Mouse (Mus musculus): ENCODE results near the gene Large1. TPM values are rescaled to one million over a fixed set of nuclear protein-coding genes. Genes with fewer than 3 reads are reported as not detected.

The Large1 gene
- total and polyA plus RNA-seq, 3 experiments, result not detected

GRCm38 (mm10) chr8:73342761-73343395 is 10.5 kb downstream of the Large1 start:
- Histone ChIP-seq H3K27me3 (ENCODE audit: control insufficient read depth in 1 of 2, insufficient read depth in 2 of 2, low read length in 2 of 2) (no peaks in the 10 kb centered on the region), H3K36me3 (ENCODE audit: control insufficient read depth in 1 of 2, insufficient read depth in 2 of 2, low read length in 2 of 2) (no peaks in the 10 kb centered on the region), H3K27ac (ENCODE audit: control insufficient read depth, low read depth, low read length) (no peak overlapping the region), H3K4me3 (ENCODE audit: control insufficient read depth in 1 of 2, insufficient read depth in 1 of 2, low read depth in 2 of 2, low read length in 2 of 2) (no peak overlapping the region), H3K9me3 (replicated peaks; ENCODE audit: insufficient read depth, low read length) (no peaks in the 10 kb centered on the region), H3K9ac (ENCODE audit: control insufficient read depth, low read depth, low read length, poor library complexity, severe bottlenecking) (no peak overlapping the region), H3K79me2 (ENCODE audit: control insufficient read depth, insufficient read depth, low read length, poor library complexity) (no peaks in the 10 kb centered on the region), H3K4me1 (ENCODE audit: control insufficient read depth in 1 of 2, insufficient read depth in 2 of 2, low read length in 2 of 2) (no peaks in the 10 kb centered on the region)
- no peak for TF ChIP-seq NELFE (IDR thresholded peaks at IDR 0.05; ENCODE audit: low read depth, low read length)
- no peak for DNase-seq (ENCODE audit: low read depth, low spot score)

- Histone ChIP-seq H3K27ac (ENCODE audit: control insufficient read depth, low read depth, low read length) (no peak overlapping the region), H3K4me1 (ENCODE audit: control insufficient read depth in 1 of 2, insufficient read depth in 2 of 2, low read length in 2 of 2) (no peaks in the 10 kb centered on the region), H3K36me3 (ENCODE audit: control insufficient read depth in 1 of 2, insufficient read depth in 2 of 2, low read length in 2 of 2) (no peaks in the 10 kb centered on the region), H3K27me3 (ENCODE audit: control insufficient read depth in 1 of 2, insufficient read depth in 2 of 2, low read length in 2 of 2) (no peaks in the 10 kb centered on the region), H3K79me2 (ENCODE audit: control insufficient read depth, insufficient read depth, low read length, poor library complexity) (no peaks in the 10 kb centered on the region), H3K9ac (ENCODE audit: control insufficient read depth, low read depth, low read length, poor library complexity, severe bottlenecking) (no peak overlapping the region), H3K4me3 (ENCODE audit: control insufficient read depth in 1 of 2, insufficient read depth in 1 of 2, low read depth in 2 of 2, low read length in 2 of 2) (no peak overlapping the region), H3K9me3 (replicated peaks; ENCODE audit: insufficient read depth, low read length) (no peaks in the 10 kb centered on the region)
- TF ChIP-seq MAFK (IDR thresholded peaks at IDR 0.05; ENCODE audit: borderline replicate concordance, low read depth, low read length) (no peak), CTCF (IDR thresholded peaks at IDR 0.05 in 2 of 3, conservative IDR thresholded peaks at IDR 0.05 in 1 of 3; ENCODE audit: control insufficient read depth in 1 of 3, insufficient read depth in 1 of 3, low read depth in 2 of 3, low read length in 3 of 3, poor library complexity in 1 of 3, severe bottlenecking in 1 of 3) (no peak), ZKSCAN1 (IDR thresholded peaks at IDR 0.05; ENCODE audit: low read depth, low read length) (no peak), USF2 (IDR thresholded peaks at IDR 0.05; ENCODE audit: borderline replicate concordance in 1 of 2, insufficient read depth in 1 of 2, low read depth in 1 of 2, low read length in 2 of 2) (no peak), EP300 (IDR thresholded peaks at IDR 0.05; ENCODE audit: low read depth in 1 of 2, low read length in 2 of 2) (no peak), ZMIZ1 (IDR thresholded peaks at IDR 0.05; ENCODE audit: low read depth, low read length) (no peak), NELFE (IDR thresholded peaks at IDR 0.05; ENCODE audit: low read depth, low read length) (no peak)
- DNase-seq (ENCODE audit: low read depth, low spot score), result no peak
Observed at GRCm38 (mm10) chr8:73336845-73337244, 16.5 kb downstream of the Large1 start.

GRCm38 (mm10) chr8:73329131-73329530 is 24.2 kb downstream of the Large1 start:
- TF ChIP-seq RCOR1 (IDR thresholded peaks at IDR 0.05; ENCODE audit: low read depth, low read length), result no peak
- TF ChIP-seq MAZ (IDR thresholded peaks at IDR 0.05; ENCODE audit: low read depth, low read length), result no peak
- TF ChIP-seq NELFE (IDR thresholded peaks at IDR 0.05; ENCODE audit: low read depth, low read length), result no peak
- TF ChIP-seq MYB (IDR thresholded peaks at IDR 0.05; ENCODE audit: low read depth, low read length), result no peak
- no peak for TF ChIP-seq JUND (IDR thresholded peaks at IDR 0.05; ENCODE audit: low read depth, low read length)
- no peak for TF ChIP-seq POLR2A (IDR thresholded peaks at IDR 0.05; ENCODE audit: control insufficient read depth in 1 of 2, insufficient read depth in 1 of 2, low read depth in 1 of 2, low read length in 2 of 2, poor library complexity in 1 of 2)
- no peak for TF ChIP-seq UBTF (IDR thresholded peaks at IDR 0.05; ENCODE audit: borderline replicate concordance, insufficient read depth, low read depth, low read length)
- no peak for TF ChIP-seq GATA1 (IDR thresholded peaks at IDR 0.05; ENCODE audit: low read depth, low read length)
- no peak for TF ChIP-seq MEF2A (IDR thresholded peaks at IDR 0.05; ENCODE audit: extremely low read depth, insufficient replicate concordance, low read depth, low read length, poor library complexity, severe bottlenecking)
- no peak for TF ChIP-seq MAFK (IDR thresholded peaks at IDR 0.05; ENCODE audit: borderline replicate concordance, low read depth, low read length)
- no peak for TF ChIP-seq CHD1 (IDR thresholded peaks at IDR 0.05; ENCODE audit: low read depth, low read length)
- no peak for TF ChIP-seq ZNF384 (IDR thresholded peaks at IDR 0.05; ENCODE audit: low read depth, low read length)
- no peak for TF ChIP-seq TAL1 (IDR thresholded peaks at IDR 0.05; ENCODE audit: low read length)
- no peak for TF ChIP-seq TCF12 (IDR thresholded peaks at IDR 0.05; ENCODE audit: low read depth, low read length)
- TF ChIP-seq SMC3 (IDR thresholded peaks at IDR 0.05; ENCODE audit: low read depth, low read length), result no peak
- no peak for TF ChIP-seq ELF1 (IDR thresholded peaks at IDR 0.05; ENCODE audit: low read depth, low read length)
- TF ChIP-seq SIN3A (IDR thresholded peaks at IDR 0.05; ENCODE audit: low read length), result no peak
- TF ChIP-seq TBP (IDR thresholded peaks at IDR 0.05; ENCODE audit: low read depth, low read length), result no peak
- TF ChIP-seq ZMIZ1 (IDR thresholded peaks at IDR 0.05; ENCODE audit: low read depth, low read length), result no peak
- no peaks in the 10 kb centered on the region for H3K79me2 ChIP-seq (ENCODE audit: control insufficient read depth, insufficient read depth, low read length, poor library complexity)
- H3K27me3 ChIP-seq (ENCODE audit: control insufficient read depth in 1 of 2, insufficient read depth in 2 of 2, low read length in 2 of 2), result no peaks in the 10 kb centered on the region
- no peak for DNase-seq (ENCODE audit: low read depth, low spot score)
- no peaks in the 10 kb centered on the region for H3K9me3 ChIP-seq (replicated peaks; ENCODE audit: insufficient read depth, low read length)
- no peak overlapping the region for H3K9ac ChIP-seq (ENCODE audit: control insufficient read depth, low read depth, low read length, poor library complexity, severe bottlenecking)
- no peak overlapping the region for H3K27ac ChIP-seq (ENCODE audit: control insufficient read depth, low read depth, low read length)
- no peaks in the 10 kb centered on the region for H3K36me3 ChIP-seq (ENCODE audit: control insufficient read depth in 1 of 2, insufficient read depth in 2 of 2, low read length in 2 of 2)
- H3K4me3 ChIP-seq (ENCODE audit: control insufficient read depth in 1 of 2, insufficient read depth in 1 of 2, low read depth in 2 of 2, low read length in 2 of 2), result no peak overlapping the region
- H3K4me1 ChIP-seq (ENCODE audit: control insufficient read depth in 1 of 2, insufficient read depth in 2 of 2, low read length in 2 of 2), result no peaks in the 10 kb centered on the region

All from MEL (cell line).